Mouse (Mus musculus) heart, embryonic 10.5 days (tissue): ENCODE measurements around the gene Rab23. TPM values are rescaled to one million over a fixed set of nuclear protein-coding genes. Genes with fewer than 3 reads are reported as not detected.

Source experiments
- DNase-seq: peaks from one replicate; pipeline ENCODE4 v3.0.0-alpha.2; 2017; ENCODE audit warnings: low spot score
- H3K27ac ChIP-seq: fragments of 300-500 bp; sonication (generic); 2 replicates; pipeline ENCODE4 v1.5.1; 2016; ENCODE audit warnings: mild to moderate bottlenecking
- H3K27me3 ChIP-seq: fragments of 300-500 bp; sonication (generic); 2 replicates; pipeline ENCODE4 v1.6.1; 2016; ENCODE audit warnings: mild to moderate bottlenecking; ENCODE audit not compliant: poor library complexity, insufficient read depth, severe bottlenecking
- H3K36me3 ChIP-seq: fragments of 300-500 bp; sonication (generic); 2 replicates; pipeline ENCODE4 v1.6.1; 2016; ENCODE audit warnings: mild to moderate bottlenecking, moderate library complexity
- H3K4me1 ChIP-seq: fragments of 300-500 bp; sonication (generic); 2 replicates; pipeline ENCODE4 v1.6.1; 2016; ENCODE audit warnings: mild to moderate bottlenecking
- H3K4me3 ChIP-seq: fragments of 300-500 bp; sonication (generic); 2 replicates; pipeline ENCODE4 v1.5.1; 2016; ENCODE audit warnings: mild to moderate bottlenecking, moderate library complexity
- H3K9me3 ChIP-seq: fragments of 300-500 bp; sonication (generic); 2 replicates; pipeline ENCODE4 v1.6.1; 2016; ENCODE audit warnings: mild to moderate bottlenecking, moderate library complexity
- WGBS: fragments of 180-500 bp; shearing (Covaris S2); methylation state at CpG from one replicate; pipeline ENCODE4 v1.1.7; 2016; 5-methylcytosine and 5-hydroxymethylcytosine counted together
- polyA plus RNA-seq: library from polyadenylated mRNA; unstranded; fragments of >200 nt; fragmentation: Nextera tagmentation; extraction: Ambion mirVana; gene quantifications from 2 replicates; pipeline ENCODE4 v1.2.1, GENCODE M21; 2016

Gene Rab23
- polyA plus RNA-seq, 1 experiment from 2014 or later = 18.1 TPM

DNA sequence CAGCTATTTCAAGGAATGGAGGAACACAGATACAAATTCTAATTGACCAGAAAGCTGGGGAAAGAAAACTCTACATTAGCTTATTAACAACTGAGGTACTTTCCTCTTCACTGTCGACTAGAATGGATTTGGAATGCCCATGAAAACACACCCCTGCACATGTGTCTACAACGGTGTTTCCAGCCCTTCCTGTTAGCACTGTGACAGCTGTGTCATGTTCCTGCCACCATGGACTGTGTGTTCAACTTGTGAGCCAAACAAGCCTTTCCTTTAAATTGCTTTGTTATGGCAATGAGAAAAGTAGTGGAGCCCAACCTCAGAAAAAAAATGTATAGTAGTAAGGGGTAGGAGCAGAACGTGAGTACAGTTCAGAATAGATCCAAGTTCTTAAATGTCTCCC, 68.8 kb downstream of the Rab23 start:
- Histone ChIP-seq H3K27ac (no peak overlapping the region), H3K9me3 (no peaks in the 10 kb centered on the region), H3K4me1 (no peaks in the 10 kb centered on the region), H3K27me3 (no peaks in the 10 kb centered on the region), H3K4me3 (no peak overlapping the region), H3K36me3 (peaks cover 13% of the 10 kb centered on the region; the same call in 1 of the 2 replicates)
- WGBS = 57% methylated on average over 3 of the region's 3 CpGs
- DNase-seq = no peak

Other genes starting within 250 kb of the Rab23 start
- gene Prim2, start 50.1 kb upstream of the Rab23 start, polyA plus RNA-seq = 30.1 and 35.0 TPM in 2 replicates
- 104 and 115 TPM in 2 replicates for gene Bag2, start 37.9 kb downstream of the Rab23 start, polyA plus RNA-seq
- gene Zfp451, start 94.7 kb downstream of the Rab23 start, polyA plus RNA-seq = 19.3 and 23.5 TPM in 2 replicates
- 2.6 and 2.9 TPM in 2 replicates for gene Bend6, start 187.9 kb downstream of the Rab23 start, polyA plus RNA-seq
- gene Dst, start 188.3 kb downstream of the Rab23 start, polyA plus RNA-seq = 15.0 and 16.2 TPM in 2 replicates